In genomic region chr16:21814861-21815668, GRCm38 (mm10) we compare ENCODE assay signal across 8 mouse cellular contexts. TPM values are rescaled to one million over a fixed set of nuclear protein-coding genes. Genes with fewer than 3 reads are reported as not detected.
DNase-seq lines count a peak whose midpoint lies in the region; ATAC-seq and TF ChIP-seq lines count a peak whose summit lies in the region.

No protein-coding gene starts in this region.

- H3K4me1 ChIP-seq in kidney, adult 2 months (ENCODE audit: control insufficient read depth, insufficient read depth, low read length): peaks cover 8% of the 10 kb centered on the region
- peaks cover 0 to 20% of the 10 kb centered on the region in 2 experiments; a peak in 3 of 4 replicates for H3K4me1 ChIP-seq in liver, embryonic 14.5 days (replicated peaks; ENCODE audit: control insufficient read depth in 2 of 2, insufficient read depth in 2 of 2, low read length in 1 of 2)
- peaks cover 9% of the 10 kb centered on the region for H3K4me1 ChIP-seq in neural tube, embryonic 13.5 days (replicated peaks)

- no peaks in the 10 kb centered on the region for H3K9me3 ChIP-seq in liver, embryonic 14.5 days (ENCODE audit: control insufficient read depth, low read length)
- H3K9me3 ChIP-seq in neural tube, embryonic 13.5 days: no peaks in the 10 kb centered on the region

- ATAC-seq in liver, embryonic 14.5 days (ENCODE audit: insufficient read depth): no peak
- ATAC-seq in neural tube, embryonic 13.5 days (ENCODE audit: low read depth): peak; percentile 73

- H3K36me3 ChIP-seq in kidney, adult 2 months (ENCODE audit: control insufficient read depth, insufficient read depth, low read length): no peaks in the 10 kb centered on the region
- H3K36me3 ChIP-seq in liver, embryonic 14.5 days (replicated peaks; ENCODE audit: control insufficient read depth, insufficient read depth, low read depth): no peaks in the 10 kb centered on the region
- H3K36me3 ChIP-seq in neural tube, embryonic 13.5 days: peaks cover 10% of the 10 kb centered on the region; the same call in 1 of the 2 replicates

- H3K9ac ChIP-seq in liver, embryonic 14.5 days (replicated peaks): no peak overlapping the region
- H3K9ac ChIP-seq in neural tube, embryonic 13.5 days: peak overlapping the region; percentile 46; the same call in 1 of the 2 replicates

- no peaks in the 10 kb centered on the region for H3K27me3 ChIP-seq in kidney, adult 2 months (replicated peaks; ENCODE audit: control insufficient read depth, insufficient read depth, low read length)
- H3K27me3 ChIP-seq in liver, embryonic 14.5 days (ENCODE audit: control insufficient read depth, insufficient read depth, low read length): no peaks in the 10 kb centered on the region
- no peaks in the 10 kb centered on the region for H3K27me3 ChIP-seq in neural tube, embryonic 13.5 days

- 21% methylated on average over 11 of the region's 11 CpGs for WGBS in kidney, adult 2 months
- 48% methylated on average over 11 of the region's 11 CpGs for WGBS in liver, embryonic 14.5 days (ENCODE audit: insufficient replicate concordance)
- WGBS in neural tube, embryonic 13.5 days: 53% methylated on average over 11 of the region's 11 CpGs

- peak; percentile 28; the same call in 1 of the 2 replicates for TF ChIP-seq CTCF in kidney, adult 2 months (conservative IDR thresholded peaks at IDR 0.05; ENCODE audit: insufficient read depth, insufficient read length, low read depth, low read length)
- peak; percentile 72 for TF ChIP-seq CTCF in liver, embryonic 14.5 days (IDR thresholded peaks at IDR 0.05; ENCODE audit: low read depth)

- no peak for TF ChIP-seq POLR2A in kidney, adult 2 months (IDR thresholded peaks at IDR 0.05; ENCODE audit: low read depth, low read length)

- no peak overlapping the region; the same call in 1 of the 2 replicates for H3K4me2 ChIP-seq in liver, embryonic 14.5 days (ENCODE audit: low read depth)
- H3K4me2 ChIP-seq in neural tube, embryonic 13.5 days: peak overlapping the region; percentile 42

- no peak overlapping the region for H3K27ac ChIP-seq in kidney, adult 2 months (ENCODE audit: insufficient read depth, low read depth, low read length)
- no peak overlapping the region for H3K27ac ChIP-seq in liver, embryonic 14.5 days
- H3K27ac ChIP-seq in neural tube, embryonic 13.5 days (replicated peaks): peak overlapping the region; percentile 61; the same call in 1 of the 2 replicates

- no peak; the same call in 1 of the 2 replicates for TF ChIP-seq EP300 in liver, embryonic 14.5 days (IDR thresholded peaks at IDR 0.05; ENCODE audit: low read depth)

- no peak overlapping the region for H3K4me3 ChIP-seq in kidney, adult 2 months (ENCODE audit: insufficient read depth, low read depth, low read length)
- H3K4me3 ChIP-seq in liver, embryonic 14.5 days (ENCODE audit: insufficient read depth in 1 of 2, low read depth in 2 of 2, low read length in 2 of 2): no peak overlapping the region
- peak overlapping the region; percentile 14 for H3K4me3 ChIP-seq in neural tube, embryonic 13.5 days

- DNase-seq in urinary bladder, adult 18-20 months (ENCODE audit: low spot score in 2 of 2): peak; percentile 27 to 35
- DNase-seq in urinary bladder, postnatal 10 days (ENCODE audit: low spot score): no peak
- DNase-seq in cerebellum, adult 9-10 months: peak; percentile 79
- DNase-seq in heart, adult 8-10 months (ENCODE audit: low spot score): peak; percentile 74
- DNase-seq in kidney, adult 2 months: peak; percentile 82
- DNase-seq in liver, embryonic 14.5 days (ENCODE audit: low read depth in 3 of 3, low spot score in 3 of 3): no peak
- no peak for DNase-seq in testis, postnatal 10 days (ENCODE audit: low spot score)

RNA-seq across cellular contexts. Expression of gene Map3k13, which starts 20.9 kb away (rescaled TPM):
- total RNA-seq in heart, adult 8-10 months (2022): 1 to 10 TPM in 1 of 4 experiments, under 1 TPM in 3; 0.78 to 1.5 (median 0.84) TPM
- 4.6 and 4.8 TPM in 2 replicates for polyA plus RNA-seq in kidney, adult 2 months (2012; rRNA removed)
- polyA plus RNA-seq in liver, embryonic 14.5 days (2012; rRNA removed): 0.50 and 0.61 TPM in 2 replicates
- 0.30 and 0.38 TPM in 2 replicates for polyA plus RNA-seq in liver, embryonic 14.5 days (2014; fragmentation: Nextera tagmentation; extraction: Ambion mirVana)
- polyA plus RNA-seq in neural tube, embryonic 13.5 days (2015; fragmentation: Nextera tagmentation; extraction: Ambion mirVana): 8.7 and 9.5 TPM in 2 replicates

RNA-seq across cellular contexts. Expression of gene Ehhadh, which starts 27.5 kb away (rescaled TPM):
- total RNA-seq in heart, adult 8-10 months (2022): 10 to 100 TPM; 10.8 to 17.3 (median 14.3) TPM
- polyA plus RNA-seq in kidney, adult 2 months (2012; rRNA removed): 224 and 248 TPM in 2 replicates
- 6.1 and 7.7 TPM in 2 replicates for polyA plus RNA-seq in liver, embryonic 14.5 days (2012; rRNA removed)
- 8.1 and 8.2 TPM in 2 replicates for polyA plus RNA-seq in liver, embryonic 14.5 days (2014; fragmentation: Nextera tagmentation; extraction: Ambion mirVana)
- polyA plus RNA-seq in neural tube, embryonic 13.5 days (2015; fragmentation: Nextera tagmentation; extraction: Ambion mirVana): 1.5 and 1.8 TPM in 2 replicates

Comparison
In these comparisons a context has a peak if more than half of its experiments do, and no peak if none do; other contexts are left out.
1. DNase-seq: peak in urinary bladder, adult 18-20 months (2 of 2), cerebellum, adult 9-10 months (single experiment), heart, adult 8-10 months (single experiment) and kidney, adult 2 months (single experiment); none in urinary bladder, postnatal 10 days (single experiment), liver, embryonic 14.5 days (0 of 3) and testis, postnatal 10 days (single experiment).
2. RNA of gene Ehhadh, which starts 27.5 kb away (polyA plus RNA-seq): 224 to 248 TPM in kidney, adult 2 months; 6.1 to 8.2 TPM in liver, embryonic 14.5 days and 1.5 to 1.8 TPM in neural tube, embryonic 13.5 days; every median in the first group is over 10 times any median in the second.